Mouse (Mus musculus): ENCODE data around the gene Spry1.
"Not testable (repeated sequence)": the region's sequence is repeated elsewhere in the genome, so short reads cannot be mapped to it uniquely, and the experiment has no call there.

The Spry1 gene

DNA sequence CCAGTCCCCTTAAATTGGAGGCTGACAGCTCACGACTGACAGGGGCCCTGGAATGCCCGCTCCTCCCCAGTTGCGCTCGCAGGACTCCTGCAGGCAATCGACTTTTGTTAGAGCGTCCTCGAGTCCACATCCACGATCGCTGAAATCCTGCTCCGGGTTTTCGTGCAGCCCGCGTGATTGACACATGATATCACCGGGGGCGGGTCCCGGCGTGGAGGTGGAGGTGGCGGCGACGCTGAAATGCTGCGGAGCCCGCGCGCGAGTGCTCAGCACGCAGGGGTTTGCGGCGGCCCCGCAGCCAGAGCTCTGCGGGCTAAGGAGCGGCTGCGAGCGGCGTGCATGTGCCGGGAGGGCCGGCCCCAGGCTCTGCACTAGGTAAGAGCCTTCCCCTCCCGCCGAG lies at the start of gene Spry1:
Spry1 (plus strand) TSS at position 258 of the 400 bp plus-strand sequence.
- peak; percentile 98 for DNase-seq

DNA sequence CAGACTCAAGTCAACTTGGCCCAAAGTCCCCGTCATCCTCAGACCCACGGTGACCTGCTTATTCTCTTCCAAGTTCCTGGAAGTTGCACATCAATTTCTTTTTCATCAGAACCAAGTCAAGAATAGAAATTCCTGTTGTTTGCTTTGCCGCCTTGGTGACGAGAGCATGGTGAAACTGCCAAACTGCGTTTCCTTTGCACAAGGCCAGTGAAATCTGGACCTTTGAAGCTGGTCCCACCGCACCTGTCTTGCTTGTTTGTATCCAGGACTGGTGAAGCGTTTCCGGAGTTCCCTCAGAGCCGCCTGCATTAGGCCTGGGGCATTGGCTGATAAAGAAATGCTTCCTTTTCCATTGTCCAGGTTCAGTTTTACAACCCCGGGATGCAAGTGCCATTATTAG lies 44.0 kb upstream of the Spry1 start:
- DNase-seq: peak; percentile 13

DNA sequence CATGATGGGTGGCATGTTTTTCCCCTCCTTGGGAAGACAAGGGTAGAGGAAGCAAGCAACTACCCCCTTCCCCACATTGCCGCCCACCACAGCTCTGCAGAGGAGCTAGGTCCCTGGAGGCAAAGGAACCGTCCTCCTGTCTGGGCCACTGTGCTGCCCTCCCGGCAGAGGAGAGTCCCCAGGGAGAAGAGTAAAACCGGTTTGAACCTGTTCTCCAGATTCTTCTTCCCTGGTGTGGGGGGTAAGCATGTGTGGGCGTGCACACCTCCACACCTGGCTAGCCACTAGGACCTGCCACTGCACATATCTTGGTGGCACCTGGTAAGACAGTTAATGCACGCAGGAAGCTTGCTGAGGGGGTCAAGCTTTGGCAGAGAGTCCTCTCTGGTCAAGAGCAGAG lies 43.2 kb upstream of the Spry1 start:
- DNase-seq: no peak

DNA sequence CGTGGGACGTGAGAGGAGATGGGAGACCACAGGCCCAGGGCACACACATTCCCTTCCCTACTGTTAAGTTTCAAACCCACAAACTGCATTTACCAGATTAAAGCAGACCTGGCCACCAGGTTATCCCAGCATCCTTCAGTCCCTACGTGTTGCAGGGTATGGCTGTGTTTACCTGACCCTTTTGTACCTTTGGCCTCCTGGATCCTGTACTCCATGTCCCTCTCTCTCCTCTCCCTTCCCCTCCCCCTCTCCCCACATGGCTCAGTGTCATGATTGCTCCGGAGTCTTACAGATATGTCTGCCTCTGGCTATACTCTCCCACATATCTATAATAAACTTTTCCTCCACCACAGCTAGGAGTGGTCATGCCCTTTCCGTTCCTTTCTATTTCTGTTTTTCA lies 42.5 kb upstream of the Spry1 start:
- DNase-seq: no peak

DNA sequence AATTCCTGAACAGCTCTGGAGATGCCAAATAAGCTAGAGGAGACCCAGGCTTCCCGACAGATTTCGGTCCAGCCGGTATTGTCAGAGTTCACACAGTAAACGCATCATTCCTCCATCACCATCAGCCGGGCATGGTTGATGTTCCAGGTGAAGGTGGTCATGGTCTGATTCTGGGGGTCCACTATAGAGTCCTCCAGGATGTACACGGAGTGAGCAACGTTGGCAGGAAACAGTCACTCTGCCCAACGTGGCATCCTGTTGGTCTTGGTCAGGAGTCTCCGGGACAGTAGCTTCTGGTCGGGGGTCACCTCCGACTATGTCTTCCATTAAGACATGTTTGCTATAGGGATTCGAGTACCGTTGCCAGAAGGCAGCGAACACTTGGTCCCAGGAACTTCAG lies 40.1 kb upstream of the Spry1 start:
- DNase-seq: not testable (repeated sequence)

DNA sequence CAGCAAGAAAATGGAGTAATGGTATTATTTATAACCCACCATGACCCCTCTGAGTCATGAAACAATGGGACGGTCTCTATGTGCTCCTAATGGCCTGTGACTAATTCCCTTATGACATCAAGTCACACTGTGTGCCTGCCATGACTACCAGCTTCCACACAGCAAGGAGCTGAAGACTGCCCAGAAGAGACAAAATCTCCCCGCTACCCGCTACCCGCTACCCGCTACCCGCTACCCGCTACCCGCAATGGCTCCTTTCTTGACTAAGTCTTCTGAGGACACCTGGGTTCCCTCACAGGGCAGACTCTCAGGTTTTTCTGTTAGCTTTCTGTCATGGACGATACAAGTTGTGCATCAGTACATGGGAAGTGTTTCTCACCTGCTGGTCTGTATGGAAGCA lies 37.4 kb upstream of the Spry1 start:
- DNase-seq: no peak

DNA sequence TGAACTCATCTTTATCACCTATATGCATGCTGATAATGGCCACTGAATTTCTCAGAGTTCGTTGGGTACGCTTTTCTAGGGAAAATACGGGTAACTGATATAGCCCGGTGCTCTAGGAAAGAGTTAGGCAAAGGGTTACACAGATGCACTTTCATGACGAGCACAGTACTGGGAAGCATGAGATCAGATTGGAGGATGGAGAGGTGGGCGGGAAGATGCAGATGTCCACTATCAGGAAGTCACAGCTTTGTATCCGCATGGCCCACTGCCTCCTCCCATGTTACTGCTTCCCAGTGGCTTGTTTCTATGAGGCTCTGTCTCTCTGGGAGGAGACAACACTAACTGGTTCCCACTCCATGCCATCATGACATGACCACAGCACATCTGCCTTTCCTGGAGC lies 36.9 kb upstream of the Spry1 start:
- DNase-seq: no peak

DNA sequence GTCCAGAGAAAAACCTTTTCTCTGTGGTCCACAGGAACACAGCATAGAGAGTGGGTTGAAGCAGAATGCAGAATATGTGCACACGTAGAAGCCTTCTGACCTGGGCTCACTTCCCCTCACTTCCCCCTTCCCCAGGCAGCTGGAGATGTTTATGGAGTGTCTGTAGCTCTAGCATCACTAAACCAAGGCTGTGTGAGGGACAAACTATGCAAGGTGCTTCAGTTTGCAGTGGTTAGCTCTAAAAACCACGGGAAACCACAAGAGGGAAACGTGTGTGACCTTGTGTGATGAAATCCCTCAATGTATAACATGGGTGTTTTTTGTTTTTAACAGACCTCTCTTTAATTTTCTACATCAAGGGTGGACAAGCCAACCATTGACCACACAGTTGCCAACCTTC lies 36.2 kb upstream of the Spry1 start:
- no peak for DNase-seq

DNA sequence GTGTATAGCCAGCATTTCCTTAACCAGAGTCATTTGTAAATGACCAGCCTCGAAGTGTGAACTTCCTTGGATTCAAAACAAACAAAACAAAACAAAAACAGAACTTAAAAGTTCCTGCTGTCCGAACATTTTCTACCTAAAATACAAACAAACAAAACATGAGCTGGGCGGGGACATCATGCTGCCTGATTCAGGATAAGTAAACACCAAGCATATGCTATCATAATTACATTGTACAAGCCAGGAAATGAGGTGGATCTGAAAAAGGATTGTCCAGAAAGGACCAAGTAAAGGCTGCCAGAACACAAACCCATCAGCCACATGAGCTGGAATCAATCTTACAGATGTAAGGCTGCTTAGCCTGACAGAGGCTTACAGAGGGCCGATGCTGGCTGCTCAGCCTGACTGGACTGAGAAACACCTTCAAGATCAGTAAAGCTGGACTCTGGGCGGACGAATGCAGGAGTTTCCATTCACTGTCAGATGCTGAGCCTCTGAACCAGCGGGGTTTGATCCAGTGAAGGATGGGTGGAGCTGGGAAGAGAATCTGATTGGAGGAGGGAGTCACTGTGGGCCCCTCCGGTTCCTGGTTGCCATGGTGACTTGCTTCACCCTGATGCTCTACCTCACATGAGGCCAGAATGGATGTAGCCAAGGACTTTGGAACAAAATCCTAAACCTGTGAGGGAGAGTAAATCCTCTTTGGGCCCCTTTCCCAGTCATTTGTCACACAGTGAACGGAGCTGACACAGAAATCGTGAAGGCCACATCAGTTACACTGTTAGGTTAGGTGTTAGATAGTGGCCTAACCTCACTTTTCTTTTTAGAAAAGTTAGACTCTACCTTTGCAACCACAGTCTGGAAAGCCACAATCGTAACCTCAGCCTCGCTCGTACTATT lies 34.5 kb upstream of the Spry1 start:
- peak; percentile 18 for DNase-seq

DNA sequence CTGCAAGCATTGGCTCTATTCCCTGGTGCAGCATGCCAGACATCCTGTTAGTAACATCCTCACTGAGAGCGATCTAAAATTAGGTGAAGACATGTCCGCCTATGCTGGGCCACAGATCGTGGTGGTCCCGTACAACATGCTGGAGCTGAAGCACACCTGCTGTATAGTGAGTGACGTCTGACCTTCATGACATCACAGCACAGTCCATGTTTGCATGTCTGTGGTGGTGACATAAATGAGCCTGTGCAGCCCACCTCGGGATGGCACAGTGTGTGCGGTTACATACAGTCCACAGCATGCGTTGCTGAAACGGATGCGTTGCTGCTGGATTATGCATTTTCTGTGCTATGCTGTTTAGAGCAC lies 33.9 kb upstream of the Spry1 start:
- peak; percentile 49 for DNase-seq

DNA sequence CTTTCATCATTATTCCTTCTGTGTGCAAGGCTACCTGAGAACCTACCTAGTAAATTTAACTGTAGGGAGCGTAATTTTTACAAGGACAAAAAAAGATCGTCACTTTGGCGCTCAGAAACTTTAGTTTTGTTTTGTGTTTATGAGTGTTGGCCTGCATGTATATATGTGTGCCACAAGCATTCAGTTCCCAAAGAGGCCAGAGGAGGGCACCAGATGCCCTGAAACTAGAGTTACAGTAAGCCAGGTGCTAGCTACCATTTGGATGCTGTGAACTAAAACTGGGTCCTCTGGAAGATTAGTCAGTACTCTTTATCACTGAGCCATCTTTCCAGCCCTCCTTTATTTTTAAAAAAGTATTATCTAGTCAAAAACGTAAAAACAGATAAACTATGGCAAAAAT lies 30.8 kb upstream of the Spry1 start:
- no peak for DNase-seq

DNA sequence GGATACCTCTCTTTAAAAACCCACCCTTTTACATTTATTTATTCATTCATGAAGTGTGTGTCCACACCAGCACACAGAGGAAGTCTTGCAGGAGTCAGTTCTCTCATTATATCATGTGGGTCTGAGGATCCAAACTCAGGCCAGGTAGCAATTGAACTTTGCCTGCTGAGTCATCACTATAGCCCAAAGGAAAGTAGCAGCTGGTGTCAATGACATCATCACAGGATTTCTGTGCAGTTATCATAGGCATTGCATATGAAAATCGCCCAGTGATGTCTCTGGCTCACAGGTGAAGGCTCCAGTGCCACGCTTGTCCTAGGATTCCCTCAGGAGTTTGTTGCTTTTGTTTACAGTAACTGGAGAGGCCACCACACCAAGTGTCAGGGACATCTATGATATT lies 29.1 kb upstream of the Spry1 start:
- DNase-seq: no peak

DNA sequence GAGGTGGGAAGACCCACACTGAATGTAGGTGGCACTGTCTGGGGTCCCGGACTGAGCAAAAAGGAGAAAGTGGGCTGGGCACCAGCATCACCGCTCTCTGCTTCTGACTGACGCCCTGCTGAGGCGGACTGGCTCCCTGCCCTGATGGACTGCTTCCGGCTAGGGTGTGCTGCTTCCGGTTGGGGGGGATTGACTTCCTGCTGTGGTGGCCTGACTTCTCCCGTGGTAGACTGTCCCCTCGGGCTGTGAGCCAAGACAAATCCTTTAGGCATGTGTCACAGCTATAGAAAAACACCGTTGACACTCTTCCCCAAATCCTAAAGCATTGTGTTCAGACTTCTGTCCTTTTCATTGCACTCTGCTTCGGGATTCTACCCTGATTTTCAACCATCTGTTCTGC lies 26.0 kb upstream of the Spry1 start:
- peak; percentile 75 for DNase-seq

DNA sequence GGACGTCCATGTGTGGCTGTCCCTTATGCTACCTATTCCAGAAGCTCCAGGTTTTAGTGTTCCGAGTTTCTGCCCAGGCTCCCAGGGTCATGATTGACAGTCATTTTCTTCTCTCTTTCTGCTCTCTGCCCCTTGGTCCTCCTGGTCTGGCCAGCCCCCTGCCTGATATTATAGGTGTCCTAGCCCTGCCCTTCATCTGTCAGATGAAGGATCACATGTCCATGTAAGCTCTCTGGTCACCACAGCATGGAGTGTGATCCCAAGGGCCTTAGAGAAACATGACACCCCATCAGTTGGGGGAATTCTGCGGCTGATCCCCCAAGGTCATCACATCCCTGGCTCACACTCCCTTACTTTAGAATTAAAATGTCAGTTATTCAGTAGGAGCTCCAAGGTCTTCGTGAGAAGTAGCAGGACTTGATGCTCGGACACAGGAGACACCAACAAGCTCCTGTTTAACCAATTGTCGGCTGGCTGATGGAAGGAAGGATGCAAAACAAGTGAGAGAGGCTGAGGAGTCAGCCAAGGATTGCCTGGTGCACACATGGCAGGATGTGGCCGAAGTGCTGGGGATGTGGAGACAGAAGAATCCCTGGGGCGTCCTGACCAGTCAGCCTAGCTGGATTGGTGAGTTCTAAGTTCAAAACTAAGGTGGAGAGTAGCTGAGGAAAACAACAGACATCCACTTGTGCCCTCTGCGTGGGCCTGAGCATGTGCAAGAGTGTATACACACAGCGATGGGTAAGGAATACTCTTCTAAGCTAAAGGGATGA lies 24.7 kb upstream of the Spry1 start:
- DNase-seq: no peak

DNA sequence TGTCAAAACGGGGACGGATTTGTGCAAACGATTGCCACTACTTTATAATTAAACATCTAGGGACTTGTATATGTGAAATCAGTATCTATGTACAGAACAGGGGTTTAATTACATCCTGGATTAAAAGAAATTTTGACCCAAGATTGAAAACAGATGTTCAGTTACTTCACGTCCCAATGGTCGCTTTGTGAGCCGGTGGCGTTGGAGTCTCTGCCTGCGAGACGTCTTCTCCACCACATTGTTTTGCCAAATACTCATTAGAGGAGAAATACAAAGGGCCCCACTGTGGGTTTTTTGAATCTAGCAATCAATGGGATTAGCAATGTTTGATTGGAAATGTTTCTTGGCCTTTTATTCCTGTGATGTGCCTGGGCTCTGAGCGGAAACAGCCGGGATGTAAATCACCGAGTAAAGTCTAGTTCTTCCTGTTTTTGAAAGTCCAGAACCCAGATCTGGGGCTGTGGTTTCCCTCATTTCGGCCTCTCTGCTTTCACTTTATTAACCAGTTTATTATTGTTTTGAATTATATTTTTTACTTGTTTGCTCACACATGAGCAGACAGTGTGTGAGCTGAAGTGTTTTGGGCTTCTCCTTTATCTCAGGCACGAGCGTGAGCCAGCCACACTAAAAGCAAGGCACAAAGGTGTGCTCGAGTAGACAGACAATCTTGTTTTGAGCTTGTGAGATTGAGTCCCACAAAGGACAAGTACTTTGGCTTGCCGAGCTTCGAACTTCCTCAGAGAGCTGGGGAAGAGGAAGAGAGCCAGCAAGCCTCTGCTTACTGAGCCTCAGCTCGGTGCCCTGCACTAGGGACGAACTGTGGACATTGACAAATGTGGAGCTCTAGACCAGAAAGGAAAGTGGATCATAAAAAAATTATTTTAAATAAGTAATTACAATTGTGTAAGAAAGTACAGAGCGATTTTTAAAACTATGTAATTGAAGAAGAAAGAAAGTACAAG lies 22.9 kb upstream of the Spry1 start:
- no peak for DNase-seq

DNA sequence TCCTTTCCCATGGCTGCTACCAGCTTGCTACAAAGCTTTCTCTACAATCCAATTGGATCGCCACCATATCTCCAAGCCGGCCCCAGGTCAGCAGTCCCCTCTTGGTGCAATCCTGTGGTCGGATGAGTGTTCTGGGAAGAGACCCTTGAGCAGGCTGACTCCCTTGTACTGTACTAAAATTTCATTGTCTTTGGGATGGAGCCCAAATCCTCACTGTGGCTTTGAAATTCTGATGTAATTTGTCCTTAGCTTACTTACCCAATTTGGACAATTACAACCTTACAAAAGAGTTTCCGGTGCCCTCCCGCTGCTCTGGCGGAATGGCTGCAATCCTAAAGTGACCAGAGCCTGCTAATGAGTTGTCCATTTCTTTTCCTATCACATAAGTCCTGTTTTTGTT lies 7.5 kb upstream of the Spry1 start:
- no peak for DNase-seq

DNA sequence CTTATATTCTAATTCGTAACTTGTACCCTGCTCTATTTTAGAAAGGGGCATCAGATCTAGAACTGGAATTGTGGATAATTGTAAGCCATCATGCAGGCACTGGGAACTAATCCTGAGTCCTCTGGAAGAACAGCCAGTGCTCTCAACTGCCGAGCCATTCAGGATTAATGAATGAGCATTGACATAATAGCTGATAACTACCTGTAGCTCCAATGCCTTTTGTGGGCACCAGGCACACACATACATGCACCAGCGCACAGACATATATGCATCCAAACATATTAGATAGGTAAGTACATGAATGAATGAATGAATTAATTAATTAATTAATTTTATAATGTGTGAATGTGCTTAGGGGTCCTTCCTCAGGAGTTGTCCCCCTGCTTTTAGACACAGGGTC lies 7.0 kb upstream of the Spry1 start:
- no peak for DNase-seq

DNA sequence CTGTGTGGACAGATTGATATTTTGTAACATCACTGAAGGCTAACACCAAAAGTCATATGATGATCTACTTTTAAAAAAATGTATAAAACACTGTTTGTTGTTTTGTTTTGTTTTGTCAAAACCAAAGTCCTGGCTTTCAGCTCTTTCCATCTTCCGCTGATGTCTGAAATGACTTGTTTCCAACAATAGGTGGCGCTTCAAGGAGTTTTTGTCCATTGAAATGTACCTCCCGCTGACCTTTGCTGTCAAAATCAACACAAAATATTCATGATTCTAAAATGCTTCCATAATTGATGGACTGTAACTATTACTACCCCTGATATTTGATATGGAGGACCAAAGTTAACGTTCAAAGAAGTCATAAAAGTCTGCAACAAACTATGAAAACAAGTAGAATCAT lies 5.1 kb upstream of the Spry1 start:
- peak; percentile 49 for DNase-seq

DNA sequence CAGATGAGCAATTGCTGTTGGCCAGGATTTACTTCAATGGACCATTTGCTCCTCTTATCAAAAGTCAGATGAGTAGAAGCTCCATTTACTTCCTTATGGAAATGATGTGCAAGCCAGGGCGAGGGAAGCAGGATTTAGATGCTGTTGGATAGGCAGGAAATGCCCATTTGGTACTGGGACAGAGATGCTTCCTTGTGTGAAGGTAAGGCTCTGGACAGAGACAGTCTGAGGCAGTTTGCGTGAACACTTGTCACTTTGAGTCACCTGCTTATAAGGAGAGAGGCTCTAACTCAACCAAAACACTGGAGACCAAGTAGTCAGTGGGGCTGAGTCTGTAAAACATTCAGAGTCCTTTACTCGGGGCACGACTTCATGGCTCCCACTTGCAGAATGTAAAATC lies 2.8 kb upstream of the Spry1 start:
- DNase-seq: no peak

DNA sequence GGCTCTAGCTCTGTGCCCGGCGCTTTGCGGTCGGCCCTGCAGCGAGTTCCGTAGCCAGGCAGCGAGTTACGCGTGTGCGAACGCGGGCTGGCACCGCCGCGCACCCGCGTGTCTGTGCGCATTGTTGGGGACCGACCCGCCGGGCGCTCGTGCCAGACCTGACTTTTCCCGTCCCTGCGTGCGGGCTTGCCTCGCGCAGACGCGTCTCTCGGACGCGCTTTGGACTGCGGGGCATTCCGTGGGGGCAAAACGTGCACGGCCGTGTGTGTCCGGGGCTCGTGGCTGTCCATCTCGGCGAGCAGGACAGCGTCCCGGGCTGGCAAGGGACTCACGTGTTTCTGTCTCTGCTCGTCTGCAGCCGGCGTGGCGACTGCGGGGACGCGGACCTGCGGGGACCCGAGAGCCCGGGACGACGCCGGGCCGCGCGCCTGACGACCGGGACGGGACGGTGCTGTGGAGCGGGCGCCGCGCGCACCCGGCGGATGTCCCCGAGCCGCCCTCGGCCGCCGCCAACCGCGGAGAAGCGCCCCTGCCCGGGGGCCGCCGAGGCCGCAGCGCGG lies 495 bp downstream of the Spry1 start:
- DNase-seq: peak; percentile 59

DNA sequence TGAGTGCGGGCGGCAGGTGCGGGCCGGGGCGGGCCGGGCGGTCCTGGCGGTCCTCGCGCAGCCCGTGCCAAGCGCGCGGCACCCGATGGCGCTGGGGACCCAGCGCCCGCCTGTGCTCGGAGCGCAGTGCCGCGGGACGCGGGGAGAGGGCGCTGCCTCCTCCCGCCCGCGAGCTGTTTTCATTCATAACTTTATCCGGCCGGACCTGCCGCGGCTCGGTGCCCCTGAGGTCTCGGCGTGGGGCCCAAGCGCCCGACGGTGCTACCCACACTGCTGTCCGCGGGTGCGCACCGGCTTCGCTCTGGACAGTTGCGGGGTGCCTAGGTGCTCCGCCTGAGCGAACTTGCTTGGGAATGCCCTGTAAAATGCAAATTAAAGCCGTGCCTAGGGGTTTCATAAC lies 1.1 kb downstream of the Spry1 start:
- DNase-seq: peak; percentile 85

DNA sequence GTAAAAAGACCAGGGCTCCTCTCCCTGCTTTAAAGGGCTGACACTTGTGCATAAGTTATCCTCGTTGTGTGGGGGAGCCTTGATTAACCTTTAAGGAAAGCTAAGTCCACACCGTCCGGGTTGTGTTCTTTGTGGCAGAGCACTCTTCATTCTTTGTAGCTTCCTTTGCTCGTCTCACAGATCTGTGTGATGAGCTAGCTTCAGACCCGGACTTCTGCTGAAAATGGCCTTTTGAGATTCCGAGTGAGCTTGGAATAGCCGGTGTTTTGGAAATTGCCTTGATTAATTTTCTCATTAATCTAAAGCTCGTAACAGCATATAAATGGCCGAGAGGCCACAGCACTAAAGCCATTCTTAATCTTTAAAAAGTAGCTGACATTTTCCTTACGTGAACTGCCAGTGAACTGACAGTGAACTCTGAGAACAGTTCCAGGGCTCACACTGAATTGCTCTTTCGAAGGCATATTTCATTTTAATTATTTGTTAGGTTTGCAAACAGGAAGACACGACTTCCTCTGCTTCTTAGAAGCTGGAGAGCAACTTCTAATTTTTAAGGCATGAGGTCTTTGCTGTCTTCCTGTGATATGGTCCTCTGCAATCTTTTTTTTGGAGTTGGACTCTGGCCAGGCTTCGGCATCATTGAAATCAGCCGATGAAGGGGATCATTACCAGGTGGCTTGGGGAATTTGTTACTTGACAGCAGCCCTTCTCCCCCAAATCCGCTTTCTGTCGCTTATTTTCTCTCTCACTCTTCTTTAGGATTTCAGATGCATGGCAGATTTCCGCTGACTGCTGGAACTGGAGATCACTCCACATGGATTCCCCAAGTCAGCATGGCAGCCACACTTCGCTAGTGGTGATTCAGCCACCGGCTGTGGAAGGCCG lies 2.3 kb downstream of the Spry1 start:
- DNase-seq: peak; percentile 52

Measured in lung, postnatal 10 days (tissue).